Mouse (Mus musculus) liver, adult 2 months (tissue): Measurements from ENCODE around the gene Xylt1.

Source experiments
- CTCF ChIP-seq: fragments of 200-500 bp; IDR thresholded peaks from 2 replicates; pipeline ENCODE4 v1.5.1; 2011; ENCODE audit warnings: low read depth, low read length, control low read depth
- POLR2A ChIP-seq: fragments of 200-500 bp; IDR thresholded peaks from 2 replicates; pipeline ENCODE4 v1.6.1; 2011; ENCODE audit warnings: low read length, control low read depth; ENCODE audit not compliant: insufficient read depth; ENCODE audit errors: extremely low read depth

GRCm38 (mm10) chr7:117397877-117398276 lies 17.1 kb downstream of the Xylt1 start:
- no peak for TF ChIP-seq CTCF
- TF ChIP-seq POLR2A = no peak
